Mouse (Mus musculus): ENCODE measurements at regions not wholly inside any gene's neighbourhood (a gene's known extent, or its start where the extent isn't known, plus 50 kb on each side); places are given as distances from the start of the nearest gene placed in this dataset.

DNA sequence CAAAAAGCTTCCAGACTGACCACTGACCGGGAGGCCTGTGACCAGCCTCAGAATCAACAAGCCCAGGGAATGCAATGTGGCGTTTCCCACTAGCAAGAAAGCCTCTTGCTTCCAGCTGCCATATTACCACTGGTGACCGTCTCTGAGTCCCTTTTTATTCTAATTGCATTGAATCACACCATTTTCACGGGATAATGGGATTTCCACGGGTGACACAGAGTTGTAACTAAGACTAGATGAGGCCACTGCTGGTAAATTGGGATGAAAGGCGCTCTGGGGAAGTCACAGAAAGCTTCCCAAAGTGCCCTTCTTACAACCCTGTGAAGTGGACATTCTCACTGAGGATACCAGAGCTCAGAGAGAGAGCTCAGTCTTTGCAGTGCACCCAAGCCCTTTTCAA lies 107.4 kb downstream of the Mrm1 start:
- WGBS = 59% methylated on average over 6 of the region's 6 CpGs
- Histone ChIP-seq H3K4me1 (replicated peaks; ENCODE audit: control insufficient read depth, insufficient read depth, low read length) (no peaks in the 10 kb centered on the region; the same call in 1 of the 2 replicates), H3K4me2 (ENCODE audit: low read length) (no peak overlapping the region), H3K27me3 (replicated peaks; ENCODE audit: control insufficient read depth, insufficient read depth, low read length) (peaks cover 4% of the 10 kb centered on the region; the same call in 1 of the 2 replicates), H3K36me3 (ENCODE audit: control insufficient read depth, insufficient read depth, low read length) (no peaks in the 10 kb centered on the region), H3K9me3 (ENCODE audit: control insufficient read depth, low read length) (no peaks in the 10 kb centered on the region), H3K27ac (ENCODE audit: low read depth) (no peak overlapping the region), H3K9ac (ENCODE audit: low read length) (no peak overlapping the region), H3K4me3 (ENCODE audit: low read depth, low read length) (no peak overlapping the region)
- no peak for DNase-seq (ENCODE audit: low spot score)
- ATAC-seq (replicated peaks; ENCODE audit: low FRiP score, low TSS enrichment, low read depth) = no peak

DNA sequence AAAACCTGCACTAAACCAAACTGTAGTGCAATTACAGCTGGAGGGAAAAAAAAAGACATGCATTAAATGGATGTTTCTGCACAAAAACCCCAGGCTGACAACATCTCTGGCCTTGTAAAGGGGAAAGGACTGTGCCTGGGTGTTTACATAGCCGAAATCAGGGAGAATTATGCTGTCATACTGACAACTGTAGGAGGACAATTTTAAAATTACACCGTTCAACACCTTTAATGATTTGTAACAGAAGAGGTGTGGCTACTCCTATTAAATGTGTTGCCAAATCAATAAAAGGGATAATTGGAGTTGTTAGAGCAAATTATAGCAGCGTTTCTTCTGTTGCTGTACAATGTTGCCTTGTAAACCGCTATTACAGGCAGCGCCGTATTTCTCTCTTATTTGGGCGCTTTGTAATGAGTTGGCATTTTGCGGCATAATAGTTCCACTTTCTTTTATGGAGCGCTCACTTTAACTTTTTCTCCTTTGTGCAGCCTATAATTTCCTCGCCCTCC lies 111.0 kb downstream of the Mrm1 start:
- H3K4me2 ChIP-seq (ENCODE audit: low read length) = no peak overlapping the region
- H3K27ac ChIP-seq (ENCODE audit: low read depth) = no peak overlapping the region
- ATAC-seq (replicated peaks; ENCODE audit: low FRiP score, low TSS enrichment, low read depth) = no peak
- H3K36me3 ChIP-seq (ENCODE audit: control insufficient read depth, insufficient read depth, low read length) = no peaks in the 10 kb centered on the region
- H3K4me1 ChIP-seq (replicated peaks; ENCODE audit: control insufficient read depth, insufficient read depth, low read length) = peaks cover 3% of the 10 kb centered on the region; the same call in 1 of the 2 replicates
- no peak overlapping the region for H3K4me3 ChIP-seq (ENCODE audit: low read depth, low read length)
- WGBS = 68% methylated on average over 10 of the region's 10 CpGs
- DNase-seq (ENCODE audit: low spot score) = no peak
- no peaks in the 10 kb centered on the region for H3K9me3 ChIP-seq (ENCODE audit: control insufficient read depth, low read length)
- H3K27me3 ChIP-seq (replicated peaks; ENCODE audit: control insufficient read depth, insufficient read depth, low read length) = peaks cover 4% of the 10 kb centered on the region; the same call in 1 of the 2 replicates
- no peak overlapping the region for H3K9ac ChIP-seq (ENCODE audit: low read length)

DNA sequence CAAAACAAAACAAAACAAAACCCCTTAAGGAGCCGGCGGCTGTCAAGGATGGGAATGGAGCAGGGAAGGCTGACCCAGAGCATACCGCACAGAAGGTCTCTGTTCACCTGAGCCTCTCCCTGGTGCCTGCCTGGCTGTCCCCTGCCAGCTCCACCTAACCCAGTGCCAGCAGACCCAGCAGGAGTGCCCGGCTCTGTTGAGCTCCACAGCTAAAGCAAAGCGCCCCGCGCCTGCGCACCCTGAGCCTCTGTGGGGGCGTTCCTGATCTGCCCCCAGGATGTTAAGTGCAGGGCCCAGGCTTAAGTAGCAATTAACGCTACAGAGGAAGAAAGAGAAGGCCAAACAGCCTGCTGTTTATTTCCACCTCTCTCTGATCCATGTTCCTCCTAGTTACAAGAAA lies 111.5 kb downstream of the Mrm1 start:
- H3K27me3 ChIP-seq (replicated peaks; ENCODE audit: control insufficient read depth, insufficient read depth, low read length) = peaks cover 4% of the 10 kb centered on the region; the same call in 1 of the 2 replicates
- H3K36me3 ChIP-seq (ENCODE audit: control insufficient read depth, insufficient read depth, low read length) = no peaks in the 10 kb centered on the region
- 21% methylated on average over 10 of the region's 10 CpGs for WGBS
- DNase-seq (ENCODE audit: low spot score) (no peak), ATAC-seq (replicated peaks; ENCODE audit: low FRiP score, low TSS enrichment, low read depth) (no peak)
- peaks cover 3% of the 10 kb centered on the region; the same call in 1 of the 2 replicates for H3K4me1 ChIP-seq (replicated peaks; ENCODE audit: control insufficient read depth, insufficient read depth, low read length)
- H3K4me2 ChIP-seq (ENCODE audit: low read length) = no peak overlapping the region
- H3K9me3 ChIP-seq (ENCODE audit: control insufficient read depth, low read length) = no peaks in the 10 kb centered on the region
- H3K27ac ChIP-seq (ENCODE audit: low read depth) = no peak overlapping the region
- H3K9ac ChIP-seq (ENCODE audit: low read length) = no peak overlapping the region
- no peak overlapping the region for H3K4me3 ChIP-seq (ENCODE audit: low read depth, low read length)

DNA sequence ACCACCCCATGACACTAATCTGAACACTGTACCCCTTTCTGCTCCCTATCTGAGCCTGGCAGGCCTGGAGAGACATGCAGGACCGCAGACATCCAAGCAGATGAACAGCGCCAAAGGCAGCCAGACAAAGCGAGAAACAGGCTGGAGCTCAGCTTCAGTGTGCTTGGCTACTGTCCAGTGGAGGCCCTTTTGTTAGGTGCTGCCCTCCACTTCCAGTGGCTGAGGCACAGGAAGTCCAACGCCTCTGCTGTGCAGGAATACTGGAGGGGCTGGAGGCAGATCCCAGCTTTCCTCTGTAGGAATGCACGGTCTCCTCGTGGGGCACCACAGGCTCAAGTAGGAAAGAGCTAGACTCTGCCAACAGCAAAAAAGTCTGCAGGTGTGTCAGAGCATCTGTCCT lies 112.6 kb downstream of the Mrm1 start:
- no peak overlapping the region for H3K4me2 ChIP-seq (ENCODE audit: low read length)
- 58% methylated on average over 5 of the region's 6 CpGs for WGBS
- no peak overlapping the region for H3K9ac ChIP-seq (ENCODE audit: low read length)
- no peaks in the 10 kb centered on the region for H3K9me3 ChIP-seq (ENCODE audit: control insufficient read depth, low read length)
- no peak for DNase-seq (ENCODE audit: low spot score)
- H3K27ac ChIP-seq (ENCODE audit: low read depth) = no peak overlapping the region
- no peak for ATAC-seq (replicated peaks; ENCODE audit: low FRiP score, low TSS enrichment, low read depth)
- H3K4me1 ChIP-seq (replicated peaks; ENCODE audit: control insufficient read depth, insufficient read depth, low read length) = peaks cover 3% of the 10 kb centered on the region
- H3K36me3 ChIP-seq (ENCODE audit: control insufficient read depth, insufficient read depth, low read length) = no peaks in the 10 kb centered on the region
- no peak overlapping the region for H3K4me3 ChIP-seq (ENCODE audit: low read depth, low read length)
- peaks cover 4% of the 10 kb centered on the region; the same call in 1 of the 2 replicates for H3K27me3 ChIP-seq (replicated peaks; ENCODE audit: control insufficient read depth, insufficient read depth, low read length)

DNA sequence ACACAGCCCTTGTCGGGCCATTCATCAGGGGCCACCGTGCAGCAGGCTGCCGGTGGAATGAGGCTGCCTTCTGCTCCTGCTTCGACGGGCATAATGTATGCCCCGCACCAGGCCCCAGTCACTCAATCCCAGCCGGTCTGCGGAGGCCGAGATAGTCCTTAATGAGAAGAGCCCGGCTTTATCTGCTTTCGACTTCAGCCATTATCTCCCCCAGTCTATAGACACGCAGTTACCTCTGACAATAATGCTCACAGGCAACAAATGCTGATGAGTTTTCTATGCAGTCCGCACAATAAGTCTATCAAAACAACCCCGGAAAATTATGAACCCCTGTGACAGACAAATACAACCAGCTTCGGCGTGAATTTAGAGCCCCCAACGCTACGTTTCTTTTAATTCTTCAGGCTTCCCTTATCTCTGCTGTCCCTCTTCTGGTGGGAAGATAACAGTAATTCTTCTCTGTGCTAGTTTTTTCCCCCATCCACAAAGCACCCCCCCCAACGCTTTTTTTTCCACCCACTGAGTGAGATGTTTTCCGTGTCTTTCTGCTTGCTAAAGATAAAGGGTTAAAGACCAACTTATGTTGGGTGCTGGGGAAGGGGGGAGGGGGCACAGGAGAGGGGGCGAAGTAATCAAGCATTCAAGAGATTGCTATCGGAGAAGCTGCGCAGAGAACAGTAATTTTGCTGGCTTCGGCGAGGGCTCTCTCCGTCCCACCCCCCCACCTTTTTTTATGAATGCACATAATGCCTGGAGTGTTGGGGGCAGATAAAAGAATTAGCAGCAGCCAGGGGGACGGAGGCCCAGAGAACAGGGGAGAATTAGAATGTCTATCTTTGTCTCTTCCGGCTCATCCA lies 117.8 kb downstream of the Mrm1 start:
- Histone ChIP-seq H3K9ac (ENCODE audit: low read length) (no peak overlapping the region), H3K4me2 (ENCODE audit: low read length) (peak overlapping the region; percentile 30), H3K4me3 (ENCODE audit: low read depth, low read length) (no peak overlapping the region), H3K4me1 (replicated peaks; ENCODE audit: control insufficient read depth, insufficient read depth, low read length) (peaks cover under 1% of the 10 kb centered on the region; the same call in 1 of the 2 replicates), H3K36me3 (ENCODE audit: control insufficient read depth, insufficient read depth, low read length) (no peaks in the 10 kb centered on the region), H3K9me3 (ENCODE audit: control insufficient read depth, low read length) (no peaks in the 10 kb centered on the region), H3K27ac (ENCODE audit: low read depth) (no peak overlapping the region), H3K27me3 (replicated peaks; ENCODE audit: control insufficient read depth, insufficient read depth, low read length) (0 out of 2 replicates have a peak, but pooled peaks cover 8% of the 10 kb centered on the region)
- no peak for ATAC-seq (replicated peaks; ENCODE audit: low FRiP score, low TSS enrichment, low read depth)
- no peak for DNase-seq (ENCODE audit: low spot score)
- WGBS = 8% methylated on average over 28 of the region's 28 CpGs

DNA sequence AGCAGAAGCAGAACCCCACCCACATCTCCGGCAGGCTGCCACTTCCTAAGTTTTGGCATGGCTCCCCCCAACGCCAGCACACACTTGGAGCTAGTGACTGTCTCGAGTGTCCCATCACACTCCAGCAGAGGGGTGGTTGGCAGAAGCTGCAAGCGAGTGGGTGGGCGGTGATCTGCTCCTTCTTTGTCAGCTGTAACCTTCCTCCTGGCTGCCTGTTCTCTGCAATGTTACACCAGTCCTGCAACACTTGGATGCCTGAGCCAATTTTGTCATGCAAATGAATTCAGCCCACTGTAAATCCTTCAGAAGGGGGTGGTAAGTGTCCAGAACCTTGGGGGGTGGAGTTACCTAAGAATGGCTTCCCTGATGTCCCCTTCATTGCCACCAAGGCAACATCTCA lies 121.8 kb downstream of the Mrm1 start:
- ATAC-seq (replicated peaks; ENCODE audit: low FRiP score, low TSS enrichment, low read depth) (no peak), DNase-seq (ENCODE audit: low spot score) (no peak)
- Histone ChIP-seq H3K4me3 (ENCODE audit: low read depth, low read length) (no peak overlapping the region), H3K36me3 (ENCODE audit: control insufficient read depth, insufficient read depth, low read length) (no peaks in the 10 kb centered on the region), H3K27ac (ENCODE audit: low read depth) (no peak overlapping the region), H3K27me3 (replicated peaks; ENCODE audit: control insufficient read depth, insufficient read depth, low read length) (0 out of 2 replicates have a peak, but pooled peaks cover 8% of the 10 kb centered on the region), H3K4me2 (ENCODE audit: low read length) (no peak overlapping the region), H3K9me3 (ENCODE audit: control insufficient read depth, low read length) (no peaks in the 10 kb centered on the region), H3K9ac (ENCODE audit: low read length) (no peak overlapping the region), H3K4me1 (replicated peaks; ENCODE audit: control insufficient read depth, insufficient read depth, low read length) (no peaks in the 10 kb centered on the region; the same call in 1 of the 2 replicates)
- WGBS = 56% methylated on average over 5 of the region's 5 CpGs

DNA sequence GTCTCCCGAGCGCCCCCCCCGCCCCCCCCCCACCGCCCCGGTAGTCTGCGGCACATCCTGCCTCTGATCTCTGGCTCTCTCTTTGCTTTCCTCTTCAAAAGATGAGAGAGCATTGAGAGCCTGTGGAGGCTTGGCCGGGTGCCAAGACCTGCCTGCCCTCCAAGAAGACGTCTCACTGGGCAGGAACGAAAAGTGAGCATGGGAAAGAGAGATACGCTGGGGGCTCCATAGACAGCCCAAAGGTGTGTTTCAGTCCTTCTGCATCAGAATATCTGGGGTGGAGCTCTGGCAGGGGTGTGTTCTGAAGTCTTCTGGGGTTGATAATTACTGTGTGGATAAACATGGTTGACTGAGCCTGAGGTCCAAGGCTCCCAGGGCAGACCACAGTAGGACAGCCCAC lies 126.7 kb downstream of the Mrm1 start:
- Histone ChIP-seq H3K27ac (ENCODE audit: low read depth) (no peak overlapping the region), H3K27me3 (replicated peaks; ENCODE audit: control insufficient read depth, insufficient read depth, low read length) (no peaks in the 10 kb centered on the region), H3K4me2 (ENCODE audit: low read length) (no peak overlapping the region), H3K4me3 (ENCODE audit: low read depth, low read length) (no peak overlapping the region), H3K9ac (ENCODE audit: low read length) (no peak overlapping the region), H3K36me3 (ENCODE audit: control insufficient read depth, insufficient read depth, low read length) (no peaks in the 10 kb centered on the region), H3K4me1 (replicated peaks; ENCODE audit: control insufficient read depth, insufficient read depth, low read length) (no peaks in the 10 kb centered on the region), H3K9me3 (ENCODE audit: control insufficient read depth, low read length) (no peaks in the 10 kb centered on the region)
- WGBS = 9% methylated on average over 10 of the region's 10 CpGs
- ATAC-seq (replicated peaks; ENCODE audit: low FRiP score, low TSS enrichment, low read depth) (no peak), DNase-seq (ENCODE audit: low spot score) (no peak)

DNA sequence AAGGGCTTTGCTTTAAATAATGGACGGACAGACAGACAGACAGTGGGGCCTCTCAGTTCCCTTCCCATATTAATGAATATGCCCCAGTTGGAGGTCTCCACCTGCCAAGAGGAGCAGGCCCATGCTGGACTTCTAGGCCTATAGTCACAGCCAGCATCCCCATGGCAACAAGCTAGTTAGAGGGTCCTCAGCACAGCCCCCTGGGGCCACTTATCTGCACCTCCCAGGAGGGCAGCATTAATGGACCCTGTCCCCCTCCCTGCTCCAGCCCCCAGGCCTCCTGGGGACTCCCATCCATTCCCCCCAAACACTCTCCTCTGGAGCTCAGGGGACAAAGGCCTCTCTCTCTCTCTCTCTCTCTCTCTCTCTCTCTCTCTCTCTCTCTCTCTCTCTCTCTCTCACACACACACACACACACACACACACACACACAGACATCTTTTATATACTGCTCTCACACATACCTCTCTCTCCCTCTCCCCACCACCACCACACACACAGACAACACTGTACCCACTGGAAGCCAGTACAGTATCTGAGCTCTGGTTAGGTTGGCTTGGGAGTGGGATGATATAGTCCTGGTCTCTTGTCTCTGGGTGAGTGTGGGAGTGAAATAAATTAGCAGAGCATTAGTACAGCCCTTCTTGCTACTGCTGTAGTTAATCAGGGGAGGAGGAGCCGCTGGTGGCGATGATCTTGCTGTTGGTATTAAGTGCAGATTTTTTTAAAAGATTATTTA lies 127.7 kb downstream of the Mrm1 start:
- Histone ChIP-seq H3K27me3 (replicated peaks; ENCODE audit: control insufficient read depth, insufficient read depth, low read length) (no peaks in the 10 kb centered on the region), H3K9me3 (ENCODE audit: control insufficient read depth, low read length) (no peaks in the 10 kb centered on the region), H3K4me2 (ENCODE audit: low read length) (no peak overlapping the region), H3K4me3 (ENCODE audit: low read depth, low read length) (no peak overlapping the region), H3K27ac (ENCODE audit: low read depth) (no peak overlapping the region), H3K4me1 (replicated peaks; ENCODE audit: control insufficient read depth, insufficient read depth, low read length) (no peaks in the 10 kb centered on the region), H3K9ac (ENCODE audit: low read length) (no peak overlapping the region), H3K36me3 (ENCODE audit: control insufficient read depth, insufficient read depth, low read length) (no peaks in the 10 kb centered on the region)
- DNase-seq (ENCODE audit: low spot score) (no peak), ATAC-seq (replicated peaks; ENCODE audit: low FRiP score, low TSS enrichment, low read depth) (no peak)
- WGBS = 69% methylated on average over 3 of the region's 3 CpGs

Measured in intestine, embryonic 14.5 days (tissue).